Mouse (Mus musculus) layer of hippocampus, adult 11-12 months (tissue): ENCODE results near the gene Nadk.
A peak's percentile ranks its signal among the peaks of the same experiment; 100 is the strongest.

Experiments
- DNase-seq: peaks from one replicate; pipeline ENCODE4 v3.0.0; 2022; ENCODE audit warnings: low spot score

The Nadk gene

GRCm38 (mm10) chr4:155561661-155562442 lies at the start of gene Nadk:
Gene Nadk (plus strand): TSS chr4:155562378.
- no peak for DNase-seq

- no peak for DNase-seq
These were observed 47.4 kb upstream of the Nadk start for GRCm38 (mm10) chr4:155514810-155515209.

GRCm38 (mm10) chr4:155517948-155518517 lies 44.1 kb upstream of the Nadk start:
- no peak for DNase-seq

- no peak for DNase-seq
These were observed 39.9 kb upstream of the Nadk start for GRCm38 (mm10) chr4:155522327-155522726.

GRCm38 (mm10) chr4:155525751-155526150 lies 36.4 kb upstream of the Nadk start:
- no peak for DNase-seq

- DNase-seq: no peak
These were observed 32.9 kb upstream of the Nadk start for GRCm38 (mm10) chr4:155529294-155529693.

GRCm38 (mm10) chr4:155549993-155550392 lies 12.2 kb upstream of the Nadk start:
- no peak for DNase-seq

GRCm38 (mm10) chr4:155550446-155550845 lies 11.7 kb upstream of the Nadk start:
- DNase-seq: no peak

- DNase-seq: no peak
These were observed 11.1 kb upstream of the Nadk start for GRCm38 (mm10) chr4:155551073-155551472.

GRCm38 (mm10) chr4:155552917-155553532 lies 9.2 kb upstream of the Nadk start:
- no peak for DNase-seq

GRCm38 (mm10) chr4:155554880-155555279 lies 7.3 kb upstream of the Nadk start:
- DNase-seq: no peak

GRCm38 (mm10) chr4:155555464-155555863 lies 6.7 kb upstream of the Nadk start:
- no peak for DNase-seq

- DNase-seq: no peak
These were observed 2.7 kb upstream of the Nadk start for GRCm38 (mm10) chr4:155559454-155559853.

GRCm38 (mm10) chr4:155560932-155561331 lies 1.2 kb upstream of the Nadk start:
- DNase-seq: no peak

- peak; percentile 63 for DNase-seq
These were observed 684 bp downstream of the Nadk start for GRCm38 (mm10) chr4:155562725-155563399.

GRCm38 (mm10) chr4:155563400-155564231 lies 1.4 kb downstream of the Nadk start:
- DNase-seq: peak; percentile 93

GRCm38 (mm10) chr4:155564315-155565069 lies 2.3 kb downstream of the Nadk start:
- DNase-seq: no peak

GRCm38 (mm10) chr4:155566555-155566954 lies 4.4 kb downstream of the Nadk start:
- DNase-seq: no peak

- DNase-seq: no peak
These were observed 6.0 kb downstream of the Nadk start for GRCm38 (mm10) chr4:155568170-155568569.

- no peak for DNase-seq
These were observed 6.6 kb downstream of the Nadk start for GRCm38 (mm10) chr4:155568632-155569370.
